Mouse (Mus musculus) CH12.LX (cell line): ENCODE measurements around the gene Kitl.

ENCODE experiments used
- CTCF ChIP-seq, 2 experiments: IDR thresholded peaks in 1 of 2; conservative IDR thresholded peaks in 1 of 2; 2 replicates each; pipeline ENCODE4 v1.5.1; 2011 to 2012; ENCODE audit warnings: low read depth in 2 of 2, low read length in 2 of 2, improper control_type of control experiment in 1 of 2, inconsistent platforms in 1 of 2, mild to moderate bottlenecking in 1 of 2, moderate library complexity in 1 of 2
- E2F4 ChIP-seq: IDR thresholded peaks from 2 replicates; pipeline ENCODE4 v1.6.1; 2011; ENCODE audit warnings: low read depth, low read length, improper control_type of control experiment; ENCODE audit not compliant: insufficient replicate concordance
- EP300 ChIP-seq: IDR thresholded peaks from 2 replicates; pipeline ENCODE4 v1.6.1; 2011; ENCODE audit warnings: low read length, improper control_type of control experiment
- MAX ChIP-seq: IDR thresholded peaks from 2 replicates; pipeline ENCODE4 v1.6.1; 2011; ENCODE audit warnings: low read length, improper control_type of control experiment
- MEF2A ChIP-seq: IDR thresholded peaks from 2 replicates; pipeline ENCODE4 v1.6.1; 2014; ENCODE audit warnings: low read depth, mild to moderate bottlenecking, inconsistent platforms, low read length, improper control_type of control experiment, borderline replicate concordance
- NELFE ChIP-seq: IDR thresholded peaks from 2 replicates; pipeline ENCODE4 v1.6.1; 2011; ENCODE audit warnings: low read depth, low read length, improper control_type of control experiment
- NRF1 ChIP-seq: IDR thresholded peaks from 2 replicates; pipeline ENCODE4 v1.6.1; 2014; ENCODE audit warnings: low read depth, mild to moderate bottlenecking, inconsistent platforms, low read length, improper control_type of control experiment, moderate library complexity
- POLR2A ChIP-seq: IDR thresholded peaks from 2 replicates; pipeline ENCODE4 v1.6.1; 2011; ENCODE audit warnings: low read depth, mild to moderate bottlenecking, improper control_type of control experiment, low read length
- TBP ChIP-seq: conservative IDR thresholded peaks from 2 replicates; pipeline ENCODE4 v1.6.1; 2011; ENCODE audit warnings: low read depth, low read length, improper control_type of control experiment
- TCF12 ChIP-seq: IDR thresholded peaks from 2 replicates; pipeline ENCODE4 v1.6.1; 2014; ENCODE audit warnings: low read depth, mild to moderate bottlenecking, inconsistent platforms, low read length, improper control_type of control experiment
- UBTF ChIP-seq: IDR thresholded peaks from 2 replicates; pipeline ENCODE4 v1.6.1; 2012; ENCODE audit warnings: low read depth, mild to moderate bottlenecking, inconsistent platforms, low read length, improper control_type of control experiment, moderate library complexity
- ZC3H11A ChIP-seq: IDR thresholded peaks from 2 replicates; pipeline ENCODE4 v1.6.1; 2012; ENCODE audit warnings: low read depth, mild to moderate bottlenecking, inconsistent platforms, low read length, improper control_type of control experiment
- ZNF384 ChIP-seq: IDR thresholded peaks from 2 replicates; pipeline ENCODE4 v1.6.1; 2012; ENCODE audit warnings: low read depth, low read length, improper control_type of control experiment, inconsistent platforms

- TF ChIP-seq TBP, result no peak
- TF ChIP-seq EP300, result no peak
- no peak for TF ChIP-seq E2F4
- no peak for TF ChIP-seq ZC3H11A
- no peak for TF ChIP-seq CTCF (conservative IDR thresholded peaks at IDR 0.05 in 1 of 2, IDR thresholded peaks at IDR 0.05 in 1 of 2; ENCODE audit: low read depth in 2 of 2, low read length in 2 of 2)
- no peak for TF ChIP-seq POLR2A
- TF ChIP-seq MEF2A, result no peak
- TF ChIP-seq MAX, result no peak
- TF ChIP-seq ZNF384, result no peak
- TF ChIP-seq TCF12, result no peak
- TF ChIP-seq UBTF, result no peak
- TF ChIP-seq NRF1, result no peak
- no peak for TF ChIP-seq NELFE
Measured at GRCm38 (mm10) chr10:100054006-100054405, 38.6 kb downstream of the Kitl start.
